Mouse (Mus musculus) megakaryocyte-erythroid progenitor cell, adult 5-6 weeks (primary cell): ENCODE results near the gene Nxpe4. TPM values are rescaled to one million over a fixed set of nuclear protein-coding genes. Genes with fewer than 3 reads are reported as not detected.
"Not testable (repeated sequence)": the region's sequence is repeated elsewhere in the genome, so short reads cannot be mapped to it uniquely, and the experiment has no call there.

Source experiments
- ATAC-seq: replicated peaks from 2 replicates; pipeline ENCODE4 v1.8.0; 2016; ENCODE audit warnings: mild to moderate bottlenecking, inconsistent platforms; ENCODE audit not compliant: severe bottlenecking, poor library complexity, low FRiP score, low TSS enrichment
- total RNA-seq, 2 experiments: library from RNA; stranded (forward) in 1 of 2; stranded (reverse) in 1 of 2; fragments of 200-1000, 215-1000 nt in 1 of 2; fragments of >200 nt in 1 of 2; fragmentation: Nextera tagmentation in 1 of 2; gene quantifications; 2 replicates each; pipeline ENCODE4 v1.2.3; 2014 to 2017

Gene Nxpe4
- total RNA-seq (2014; fragmentation: Nextera tagmentation) (17.6 and 22.7 TPM in 2 replicates), total RNA-seq (2017) (11.2 and 13.5 TPM in 2 replicates)

GRCm38 (mm10) chr9:48161505-48162192, at the start of gene Nxpe4:
Nxpe4 (plus strand) TSS chr9:48162023.
- ATAC-seq = no peak

- no peak for ATAC-seq
These were observed 35.0 kb upstream of the Nxpe4 start for GRCm38 (mm10) chr9:48126815-48127214.

GRCm38 (mm10) chr9:48137507-48137906, 24.3 kb upstream of the Nxpe4 start:
- ATAC-seq = no peak

- ATAC-seq = no peak
These were observed 21.1 kb upstream of the Nxpe4 start for GRCm38 (mm10) chr9:48140485-48141411.

GRCm38 (mm10) chr9:48142646-48143045, 19.2 kb upstream of the Nxpe4 start:
- ATAC-seq = no peak

GRCm38 (mm10) chr9:48146761-48147160, 15.1 kb upstream of the Nxpe4 start:
- ATAC-seq = no peak

- not testable (repeated sequence) for ATAC-seq
These were observed 4.7 kb downstream of the Nxpe4 start for GRCm38 (mm10) chr9:48166531-48166930.

GRCm38 (mm10) chr9:48176764-48177163, 14.9 kb downstream of the Nxpe4 start:
- no peak for ATAC-seq

GRCm38 (mm10) chr9:48181300-48181699, 19.5 kb downstream of the Nxpe4 start:
- ATAC-seq = no peak

- ATAC-seq = no peak
These were observed 21.0 kb downstream of the Nxpe4 start for GRCm38 (mm10) chr9:48182718-48183414.

GRCm38 (mm10) chr9:48184319-48184718, 22.5 kb downstream of the Nxpe4 start:
- no peak for ATAC-seq

GRCm38 (mm10) chr9:48188854-48189253, 27.0 kb downstream of the Nxpe4 start:
- ATAC-seq = no peak

- ATAC-seq = no peak
These were observed 35.6 kb downstream of the Nxpe4 start for GRCm38 (mm10) chr9:48197458-48197884.

- no peak for ATAC-seq
These were observed 49.1 kb downstream of the Nxpe4 start for GRCm38 (mm10) chr9:48210970-48211369.

GRCm38 (mm10) chr9:48211912-48212311, 50.1 kb downstream of the Nxpe4 start:
- ATAC-seq = no peak

- no peak for ATAC-seq
These were observed 52.9 kb downstream of the Nxpe4 start for GRCm38 (mm10) chr9:48214751-48215150.

GRCm38 (mm10) chr9:48216091-48217001, 54.5 kb downstream of the Nxpe4 start:
- ATAC-seq = no peak

- ATAC-seq = no peak
These were observed 68.9 kb downstream of the Nxpe4 start for GRCm38 (mm10) chr9:48230706-48231105.

- no peak for ATAC-seq
These were observed 74.6 kb downstream of the Nxpe4 start for GRCm38 (mm10) chr9:48236455-48236854.
